Mouse (Mus musculus): ENCODE data around the gene T2.
A peak's percentile ranks its signal among the peaks of the same experiment; 100 is the strongest.
"Not testable (repeated sequence)": the region's sequence is repeated elsewhere in the genome, so short reads cannot be mapped to it uniquely, and the experiment has no call there.

T2 gene

DNA sequence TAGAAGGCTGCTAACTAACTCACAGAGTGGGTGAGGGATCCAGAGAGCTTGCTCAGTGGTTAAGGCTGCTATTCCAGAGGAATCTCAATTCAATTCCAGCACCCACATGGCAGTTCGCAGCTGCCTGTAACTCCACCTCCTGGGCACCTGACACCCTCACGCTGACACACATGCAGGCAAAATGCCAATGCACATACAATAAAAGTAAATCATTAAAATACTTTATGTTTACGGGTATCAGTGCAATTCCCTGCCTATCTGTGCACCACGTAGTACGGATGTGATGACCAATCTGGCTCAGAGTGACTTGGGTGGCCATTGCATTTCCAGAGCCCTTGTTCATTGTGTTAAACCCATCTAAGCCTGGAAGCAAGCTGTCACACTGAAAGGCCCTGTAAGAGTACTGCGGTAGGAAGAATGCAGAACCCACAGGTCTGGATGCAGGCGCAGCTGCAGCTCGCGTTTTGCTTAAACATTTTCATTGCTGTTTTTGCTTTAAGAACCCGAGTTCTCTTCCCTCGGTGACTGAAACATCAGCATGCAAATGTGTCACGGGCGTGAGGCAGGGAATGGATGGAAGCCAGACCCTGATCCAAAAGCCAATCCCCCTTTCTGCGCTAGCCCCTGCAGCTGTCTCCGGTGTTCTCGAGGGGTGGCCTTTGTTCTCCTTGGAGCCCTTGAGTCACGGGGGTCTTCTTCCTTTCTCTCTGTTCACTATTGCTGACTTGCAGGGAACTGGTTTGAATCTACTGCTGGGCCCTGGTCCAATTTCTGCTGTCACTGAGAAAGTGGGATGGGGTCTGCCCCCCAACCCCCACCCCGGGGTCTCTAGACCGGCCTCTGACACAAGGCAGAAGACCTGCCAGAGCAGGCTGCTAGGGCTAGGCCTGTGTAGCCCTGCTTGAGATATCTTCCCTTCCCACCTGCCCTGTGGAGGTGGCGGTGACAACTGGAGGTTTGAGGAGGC, 12.0 kb downstream of the T2 start:
- no peak for DNase-seq

DNA sequence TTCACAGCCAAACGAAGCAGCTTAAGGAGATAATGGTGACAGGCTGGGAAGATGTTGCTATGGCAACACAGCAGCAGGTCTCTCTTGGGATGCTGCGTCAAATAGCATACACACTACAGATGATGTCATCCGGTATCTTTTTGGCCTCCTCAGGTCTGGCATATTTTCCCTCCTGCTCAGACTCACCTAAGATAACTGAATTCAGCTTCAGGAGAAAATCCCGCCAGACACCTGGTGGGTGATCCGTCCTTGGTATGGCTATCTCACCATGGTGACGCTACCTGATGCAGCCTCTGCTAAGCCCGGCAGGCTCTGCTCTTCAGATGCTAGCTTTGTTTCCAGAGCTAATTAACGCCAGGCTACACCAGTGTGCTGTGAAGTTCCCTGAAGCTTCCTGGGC, 12.8 kb downstream of the T2 start:
- DNase-seq: no peak

DNA sequence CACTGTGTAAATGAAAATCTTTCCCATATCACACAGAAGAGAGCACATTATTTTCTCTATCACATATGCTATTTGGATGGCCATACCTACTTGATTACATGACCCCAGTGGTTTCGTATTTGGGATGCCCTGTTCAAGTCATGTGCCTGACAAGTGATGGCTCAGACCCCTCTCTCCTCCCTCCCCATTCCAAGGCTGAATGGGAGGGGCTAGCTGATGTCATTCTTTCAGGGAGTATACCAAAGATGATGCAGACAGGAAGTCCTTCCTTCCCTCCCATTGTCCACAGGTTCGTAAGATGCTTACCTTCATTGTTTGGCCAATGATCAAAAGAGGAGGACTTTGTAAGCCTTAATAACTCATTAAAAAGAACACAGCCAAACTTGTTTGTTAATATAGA, 13.4 kb downstream of the T2 start:
- no peak for DNase-seq

DNA sequence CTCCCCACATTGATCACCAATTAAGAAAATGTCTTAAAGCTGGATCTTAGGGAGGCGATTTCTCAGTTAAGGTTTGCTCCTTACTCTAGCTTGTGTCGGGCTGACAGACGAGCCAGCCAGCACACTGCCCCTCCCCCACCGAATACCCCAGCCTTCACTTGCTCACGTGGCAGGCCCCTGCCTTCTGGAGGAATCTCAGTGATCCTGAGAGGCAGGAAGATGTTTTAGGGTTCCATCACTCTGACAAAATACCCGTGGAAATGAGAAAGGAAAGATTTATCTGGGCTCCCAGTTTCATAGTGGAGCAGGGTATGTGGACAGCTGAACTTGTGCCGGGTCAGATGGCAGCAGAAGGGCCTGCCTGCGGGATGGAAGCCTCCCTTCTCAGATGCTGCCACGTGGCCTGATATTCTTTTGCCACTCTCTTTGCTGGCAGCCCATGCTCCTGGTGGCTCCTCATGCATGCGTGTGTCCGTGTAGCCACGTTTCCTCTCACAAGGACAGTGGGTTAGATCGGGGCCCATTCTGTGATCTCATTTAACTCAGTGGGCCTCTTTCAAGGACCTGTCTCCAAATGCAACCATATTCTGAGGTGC, 14.9 kb downstream of the T2 start:
- DNase-seq: no peak

DNA sequence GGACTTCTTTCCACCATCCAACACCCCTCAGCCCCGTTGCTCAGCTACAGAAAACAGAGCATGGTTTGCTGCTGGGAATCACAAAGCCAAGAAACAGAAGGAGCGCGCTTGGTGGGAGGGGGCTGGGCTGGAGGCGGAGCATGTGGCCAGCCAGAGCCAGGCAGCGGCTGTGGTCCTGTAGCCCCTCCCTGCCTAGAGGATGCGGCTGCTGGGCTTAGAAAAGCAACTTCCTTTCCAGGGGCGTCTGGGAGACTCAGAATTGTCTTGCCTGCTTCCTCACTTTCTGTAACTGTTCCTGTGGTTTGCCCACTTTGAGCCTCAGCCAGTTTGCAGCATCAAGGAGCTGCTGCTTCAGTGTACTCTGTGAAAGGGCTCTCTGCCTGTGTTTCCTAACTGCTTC, 16.0 kb downstream of the T2 start:
- peak; percentile 41 for DNase-seq

DNA sequence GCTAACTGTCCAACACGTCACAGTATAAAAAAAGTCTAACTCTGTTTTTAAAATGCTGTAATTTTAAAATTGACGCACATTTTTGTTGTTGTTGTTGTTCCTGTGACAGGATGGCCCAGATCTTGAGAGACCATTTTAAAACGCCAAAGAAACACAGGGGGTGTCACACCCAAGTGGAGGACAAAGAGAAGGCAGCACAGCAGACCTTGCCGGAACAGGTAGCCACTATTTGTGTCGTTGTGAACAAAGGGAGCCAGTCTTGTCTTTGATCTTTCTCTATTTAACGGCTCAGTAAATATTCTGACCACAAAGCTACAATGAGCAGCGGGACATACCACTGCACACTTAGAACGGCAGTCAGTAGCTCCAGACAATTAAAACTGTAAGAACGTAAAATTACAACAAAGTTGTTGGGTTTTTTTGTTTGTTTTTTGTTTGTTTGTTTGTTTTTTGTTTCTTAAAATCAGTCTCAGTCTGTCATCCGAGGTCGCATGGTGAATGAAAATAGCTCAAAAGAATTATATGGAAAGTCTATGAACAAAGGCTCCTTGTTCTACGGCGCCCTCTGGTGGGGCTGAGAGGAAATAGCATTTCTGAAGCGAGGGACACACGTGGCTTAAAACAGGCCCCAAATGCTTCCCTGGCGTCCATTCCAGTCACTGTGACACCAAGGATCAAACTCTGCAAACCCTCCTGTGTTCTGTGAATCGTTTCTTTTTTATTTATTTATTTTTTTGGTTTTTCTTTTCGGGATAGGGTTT, 16.7 kb downstream of the T2 start:
- DNase-seq: peak; percentile 56

DNA sequence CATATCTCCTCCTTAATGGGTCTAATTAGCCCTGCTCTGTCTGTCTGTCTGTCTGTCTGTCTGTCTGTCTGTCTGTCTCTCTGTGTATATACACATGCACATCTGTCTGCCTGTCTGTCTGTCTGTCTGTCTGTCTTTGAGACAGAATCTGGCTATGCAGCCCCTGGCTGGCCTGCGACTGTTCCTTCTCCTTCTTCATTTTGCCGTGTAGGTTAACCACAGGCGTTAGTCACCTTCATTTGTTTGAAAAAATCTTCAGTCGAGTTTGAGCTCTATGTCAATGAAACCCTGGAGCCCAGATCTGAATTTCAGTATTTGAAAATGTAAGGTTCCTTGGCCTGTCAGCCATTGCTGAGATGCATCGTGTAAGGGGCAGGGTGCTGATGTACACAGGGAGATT, 21.5 kb downstream of the T2 start:
- DNase-seq: no peak

DNA sequence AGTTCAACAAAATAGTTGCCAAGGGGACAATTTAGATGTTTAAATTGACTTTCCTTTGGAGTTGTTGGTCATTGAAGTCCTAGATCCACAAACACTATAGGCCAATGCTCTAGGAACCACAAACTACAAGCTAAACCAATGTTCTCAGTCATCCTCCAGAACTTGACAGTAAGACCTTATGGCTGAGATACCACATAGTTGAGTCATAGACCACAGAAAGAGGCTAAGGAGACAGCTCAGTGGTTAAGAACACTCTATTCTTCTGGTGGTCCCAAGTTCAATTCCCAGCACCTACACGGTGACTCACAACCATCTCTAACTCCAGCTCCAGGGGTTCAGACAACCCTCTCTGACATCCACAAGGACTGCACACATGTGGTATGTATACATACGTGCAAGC, 29.6 kb downstream of the T2 start:
- DNase-seq: no peak

DNA sequence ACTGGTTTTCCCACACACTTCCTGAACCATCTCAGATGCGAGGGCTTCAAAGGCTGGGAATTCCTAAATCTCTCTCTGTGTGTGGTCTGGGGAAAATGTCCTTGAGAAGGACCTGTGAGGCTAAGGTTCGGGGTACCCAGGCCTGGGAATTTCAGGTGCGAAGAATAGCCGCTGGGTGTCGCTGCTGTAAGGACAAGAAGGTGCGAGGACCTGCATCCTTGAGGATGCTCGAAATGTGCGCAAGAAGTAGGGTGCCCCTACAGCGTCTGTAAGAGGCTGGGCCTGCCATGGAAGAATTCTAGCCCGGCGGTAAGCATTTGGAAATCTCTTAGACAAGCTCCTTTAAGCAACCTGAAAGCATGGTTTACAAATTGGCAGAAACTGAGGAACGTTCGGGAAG, 32.7 kb downstream of the T2 start:
- peak; percentile 17 for DNase-seq

DNA sequence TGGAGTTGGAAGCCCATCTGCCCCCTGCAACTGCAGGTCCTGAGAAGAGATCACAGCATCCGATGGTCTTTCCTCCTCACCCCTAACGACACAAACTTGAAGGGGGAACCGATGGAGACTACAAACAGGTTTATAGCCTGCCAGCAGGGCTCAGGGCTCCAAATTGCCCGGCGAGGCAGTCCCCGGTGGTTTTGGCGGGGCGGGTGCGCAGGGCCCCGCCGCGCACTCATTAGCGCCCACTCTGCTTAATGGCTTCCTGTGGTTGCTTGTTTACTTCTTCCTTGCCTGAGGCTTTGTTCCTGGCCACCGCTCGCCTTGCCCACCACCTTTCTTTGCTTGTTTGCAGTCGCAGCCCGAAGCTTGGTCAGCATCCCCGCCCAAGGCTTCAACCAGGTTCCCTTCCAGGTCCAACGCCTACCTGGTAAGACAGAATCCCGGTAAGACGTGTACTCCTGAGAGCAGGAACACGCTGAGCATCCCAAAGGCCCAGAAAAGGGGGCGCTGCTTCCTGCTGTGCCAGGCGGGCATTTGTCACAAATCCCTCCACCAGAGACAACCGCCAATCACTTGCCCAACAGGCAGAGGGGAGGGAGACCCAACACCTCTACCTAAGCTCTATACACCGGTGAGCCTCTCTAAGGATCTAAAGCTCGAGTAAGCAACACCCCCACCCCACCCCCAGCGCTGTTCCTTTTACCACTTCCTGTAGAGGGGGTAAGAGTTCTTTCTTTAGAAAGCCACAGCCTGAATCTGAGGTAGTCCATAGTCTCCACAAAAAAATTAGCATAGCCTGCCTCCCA, 33.4 kb downstream of the T2 start:
- no peak for DNase-seq

DNA sequence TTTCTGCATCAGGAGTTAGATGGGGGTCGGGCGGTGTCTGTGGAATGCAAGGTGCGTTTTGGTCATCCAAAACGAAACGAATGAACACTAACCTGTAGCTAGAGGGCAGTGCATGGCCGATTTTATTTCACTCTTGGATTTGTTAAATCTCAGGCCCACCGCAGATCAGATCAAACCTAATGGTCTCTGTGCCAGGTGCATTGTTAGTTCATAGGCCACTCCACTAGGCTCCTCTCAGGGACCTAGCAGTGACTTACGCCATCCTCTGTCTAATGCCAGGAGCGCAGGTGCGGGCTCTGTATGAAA, 34.0 kb downstream of the T2 start:
- no peak for DNase-seq

DNA sequence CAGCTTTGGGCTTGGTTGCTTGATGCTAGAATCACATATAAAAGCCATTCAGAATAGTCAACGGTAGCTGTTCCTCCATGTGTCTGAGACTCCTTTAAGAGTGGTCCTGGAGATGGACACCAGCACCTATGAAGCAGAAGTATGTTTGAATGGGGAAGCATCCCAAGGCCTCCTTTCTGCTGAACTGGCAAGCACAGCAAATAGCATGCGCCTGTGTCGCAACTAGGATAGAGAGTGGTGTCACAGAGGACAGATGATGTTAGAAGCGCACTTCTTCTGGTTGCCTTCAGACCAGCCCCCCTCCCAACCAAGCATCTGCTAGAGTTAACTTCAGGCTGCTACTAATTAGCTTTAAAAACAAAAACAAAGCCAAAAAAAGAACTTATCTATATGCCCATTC, 34.7 kb downstream of the T2 start:
- DNase-seq: no peak

DNA sequence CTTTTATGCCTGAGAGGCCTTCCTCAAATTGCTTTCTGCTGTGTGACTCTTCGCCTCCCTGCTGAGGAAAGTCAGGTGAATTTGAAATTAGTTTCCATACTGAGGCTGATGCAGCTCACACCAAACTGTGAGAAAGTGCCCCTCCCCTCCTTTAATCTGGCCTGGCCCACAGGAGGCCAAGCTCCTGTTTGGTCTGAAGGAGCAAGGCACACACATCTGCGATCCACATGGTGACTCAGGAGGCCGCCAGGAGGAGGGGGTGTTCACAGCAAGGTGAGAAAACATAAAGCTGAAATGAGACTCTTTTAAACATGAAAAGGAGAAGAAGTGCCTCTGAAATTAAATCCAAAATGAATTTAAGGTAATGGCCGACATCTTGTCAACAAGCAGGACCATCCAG, 40.6 kb downstream of the T2 start:
- DNase-seq: no peak

DNA sequence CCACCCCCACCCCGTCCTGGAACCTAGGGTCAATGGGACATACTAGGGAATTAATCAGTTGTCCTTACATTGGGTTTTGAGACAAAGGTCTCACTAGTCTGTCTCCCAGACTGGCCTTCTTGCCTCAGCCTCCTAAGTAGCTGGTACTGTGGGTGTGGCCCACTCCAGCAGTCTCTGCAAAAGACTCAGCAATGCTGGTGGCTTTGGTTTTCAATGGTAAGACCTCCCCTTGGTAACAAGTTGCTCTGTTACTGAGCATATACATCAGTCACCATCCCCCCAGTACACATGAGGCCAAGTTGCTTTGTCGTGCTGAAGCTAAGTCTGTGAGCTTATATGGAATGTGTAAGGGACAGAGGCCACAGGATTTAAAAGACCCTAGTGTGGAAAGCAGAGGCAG, 42.2 kb downstream of the T2 start:
- DNase-seq: no peak

DNA sequence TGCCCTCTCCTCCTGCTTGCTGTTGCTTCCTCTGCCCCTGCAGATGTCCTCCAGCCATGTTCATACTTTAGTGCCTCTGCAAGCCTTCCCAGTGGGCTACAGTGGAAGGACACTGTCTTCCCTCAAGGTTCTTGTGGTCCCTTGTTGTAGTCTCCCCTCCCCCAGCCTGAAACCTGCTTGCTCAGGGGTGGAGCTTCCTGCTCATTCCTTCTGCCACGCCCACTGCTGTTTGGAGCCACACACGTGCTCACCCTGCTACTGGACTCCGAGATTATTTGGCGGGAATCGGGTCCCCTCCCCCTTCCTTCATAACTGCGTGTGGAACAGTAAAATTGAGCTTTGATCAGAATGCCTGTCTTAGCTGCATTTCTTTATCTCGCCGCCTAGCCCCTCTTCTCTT, 48.1 kb downstream of the T2 start:
- DNase-seq: not testable (repeated sequence)

DNA sequence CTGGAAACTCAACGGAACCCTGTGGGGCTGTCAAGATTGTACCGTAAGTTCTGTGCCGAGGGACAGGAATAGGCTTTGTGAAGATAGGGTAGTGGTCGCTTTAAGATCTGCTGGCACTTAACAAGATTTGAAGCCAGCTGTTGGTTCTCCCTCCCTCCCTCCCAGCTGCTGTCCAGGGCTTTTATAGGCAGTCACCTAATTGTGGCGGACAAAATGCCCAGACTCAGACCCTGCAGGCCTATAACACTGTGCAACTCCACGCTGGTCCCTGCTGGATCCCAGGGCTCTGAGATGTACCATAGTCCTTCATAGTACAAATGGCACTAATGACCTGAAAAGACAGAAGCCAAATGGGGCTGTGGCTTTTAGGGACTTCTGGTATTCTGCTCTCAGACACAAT, 50.5 kb downstream of the T2 start:
- no peak for DNase-seq

DNA sequence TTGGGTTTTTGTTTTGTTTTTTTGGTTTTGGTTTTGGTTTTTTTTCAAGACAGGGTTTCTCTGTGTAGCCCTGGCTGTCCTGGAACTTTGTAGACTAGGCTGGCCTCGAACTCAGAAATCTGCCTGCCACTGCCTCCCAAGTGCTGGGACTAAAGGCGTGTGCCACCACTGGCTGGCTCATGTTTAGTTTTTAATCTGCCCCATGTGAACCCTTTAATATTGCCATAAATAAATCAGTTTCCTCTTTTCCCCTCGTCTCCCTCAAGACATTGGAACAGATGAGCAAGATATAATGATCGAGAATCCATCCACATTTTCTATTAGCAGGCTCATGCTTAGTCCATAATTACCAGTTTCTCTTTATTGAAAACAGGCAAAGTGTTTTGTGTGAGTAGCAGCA, 52.2 kb downstream of the T2 start:
- not testable (repeated sequence) for DNase-seq

DNA sequence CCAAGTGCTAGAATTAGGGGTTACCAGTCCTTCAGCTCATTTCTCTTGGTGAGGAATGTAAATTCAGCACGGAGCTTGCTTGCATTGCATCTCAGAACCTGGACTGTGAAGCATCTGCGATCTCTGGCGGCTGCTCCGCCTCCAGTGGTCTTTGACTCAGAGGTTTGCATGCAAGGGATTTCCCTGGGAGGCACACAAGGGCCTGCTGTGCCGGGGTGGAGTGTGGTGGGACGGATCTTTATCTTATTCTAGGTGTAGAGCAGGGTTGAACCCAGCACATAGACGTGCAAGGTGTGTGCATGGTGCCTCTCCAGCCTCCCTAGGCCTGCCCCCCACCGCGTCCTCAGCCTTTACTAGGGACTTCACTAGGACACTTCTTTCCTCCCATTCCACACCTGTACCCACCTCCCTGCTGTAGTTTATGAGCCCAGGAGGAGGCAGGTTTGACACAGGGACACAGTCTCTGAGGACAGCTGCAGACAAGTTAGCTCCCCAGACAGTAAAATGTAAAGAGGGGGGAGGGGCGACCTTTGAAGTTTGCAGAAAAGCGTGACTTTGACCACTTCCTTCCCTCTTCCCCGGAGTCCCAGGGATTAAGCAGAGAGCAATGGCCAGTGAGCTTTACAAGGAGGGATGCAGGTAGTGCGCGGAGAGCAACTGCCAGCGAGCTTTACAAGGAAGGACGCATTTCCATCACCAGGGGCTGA, 53.0 kb downstream of the T2 start:
- DNase-seq: no peak

DNA sequence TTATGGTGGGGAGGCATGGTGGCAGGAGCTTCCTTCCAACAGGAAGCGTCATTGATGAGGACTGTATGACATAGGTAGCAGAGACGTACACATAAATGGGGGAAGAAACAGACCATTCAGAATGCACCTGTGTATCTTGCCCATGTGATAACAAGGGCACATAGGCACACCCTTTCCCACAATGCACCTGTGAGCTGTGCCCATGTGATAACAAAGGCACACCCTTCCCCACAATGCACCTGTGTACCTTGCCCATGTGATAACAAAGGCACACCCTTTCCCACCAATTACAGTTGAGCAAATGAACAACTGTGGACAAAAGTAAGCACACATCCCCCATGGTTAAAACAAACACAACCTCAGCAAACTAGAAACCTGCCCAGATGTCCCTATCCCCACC, 54.5 kb downstream of the T2 start:
- no peak for DNase-seq

DNA sequence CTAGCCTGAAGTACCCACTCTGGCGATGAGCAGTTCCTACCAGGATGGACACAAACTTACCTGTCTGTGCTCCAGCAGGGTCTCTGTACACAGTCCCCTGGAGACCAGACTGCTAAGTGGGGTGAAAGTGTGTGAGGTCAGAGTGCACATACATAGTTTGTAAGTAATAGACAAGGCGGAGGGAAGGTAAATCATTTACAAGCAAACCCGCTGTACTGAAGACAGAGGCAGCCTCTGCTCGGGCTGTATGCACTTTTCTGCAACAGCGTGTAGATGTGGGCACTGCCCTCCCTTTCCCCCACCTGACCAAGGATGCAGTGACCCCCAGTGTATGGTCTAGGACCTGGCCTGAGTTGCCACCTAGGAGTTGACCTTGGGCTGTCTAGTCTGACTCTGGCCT, 57.9 kb downstream of the T2 start:
- peak; percentile 60 for DNase-seq

DNA sequence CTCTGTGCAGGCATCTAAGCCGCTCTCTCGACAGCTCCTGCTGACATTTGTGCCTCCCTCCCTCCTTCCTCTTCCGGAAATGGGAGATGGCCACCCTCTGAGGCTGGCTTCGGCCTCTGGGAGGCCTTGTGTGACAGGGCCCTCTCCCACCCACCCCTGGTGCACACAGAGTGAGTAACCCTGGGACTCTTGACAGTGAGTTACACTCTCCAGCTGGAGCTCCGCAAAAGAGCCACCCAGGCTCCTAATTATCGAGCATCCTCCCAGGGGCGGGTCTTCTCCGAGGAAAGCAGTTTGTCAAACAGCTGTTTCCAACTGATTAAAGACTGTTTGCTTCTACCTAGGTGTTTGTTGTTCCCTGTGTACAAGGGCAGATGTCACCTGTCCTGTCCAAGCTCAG, 59.7 kb downstream of the T2 start:
- no peak for DNase-seq

DNA sequence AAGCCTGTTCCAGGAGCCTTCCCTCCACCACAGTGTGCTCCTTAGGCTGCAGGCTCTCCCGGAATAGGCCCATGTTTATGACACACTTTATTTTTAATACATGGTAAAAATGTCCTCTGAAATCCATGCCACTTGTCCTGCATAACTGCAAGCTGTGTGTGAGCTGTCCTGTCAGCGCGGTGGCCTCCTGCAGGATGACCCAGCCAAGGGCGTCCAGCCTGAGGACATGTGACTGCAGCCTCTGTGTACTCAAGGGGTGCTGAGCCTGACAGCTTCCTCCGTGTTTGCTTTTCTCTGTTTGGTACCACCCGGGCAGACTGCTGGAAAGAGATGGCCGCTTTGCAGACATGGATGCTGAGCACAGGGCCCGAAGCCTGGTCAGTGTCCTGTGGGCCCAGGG, 61.1 kb downstream of the T2 start:
- DNase-seq: no peak

DNA sequence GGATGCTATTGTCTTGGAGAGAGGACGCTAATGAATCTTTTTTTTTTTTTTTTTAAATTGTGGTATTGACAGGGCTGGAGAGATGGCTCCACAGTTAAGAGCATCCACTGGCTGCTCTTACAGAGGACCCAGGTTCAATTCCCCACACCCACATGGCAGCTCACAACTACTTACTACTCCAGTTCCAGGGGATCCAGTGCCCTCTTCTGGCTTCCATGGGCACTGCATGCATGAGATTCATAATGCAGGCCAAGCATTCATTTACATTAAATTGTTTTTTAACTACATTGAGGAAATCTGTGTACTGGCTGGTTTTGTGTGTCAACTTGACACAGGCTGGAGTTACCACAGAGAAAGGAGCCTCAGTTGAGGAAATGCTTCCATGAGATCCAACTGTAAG, 64.9 kb downstream of the T2 start:
- DNase-seq: no peak
